Mouse (Mus musculus): Measurements from ENCODE around the gene Gm8914. TPM values are rescaled to one million over a fixed set of nuclear protein-coding genes. Genes with fewer than 3 reads are reported as not detected.
"Not testable (repeated sequence)": the region's sequence is repeated elsewhere in the genome, so short reads cannot be mapped to it uniquely, and the experiment has no call there.

Gm8914 gene
- not detected in 2 replicates for polyA plus RNA-seq (2015; fragmentation: Nextera tagmentation; extraction: Ambion mirVana)

DNA sequence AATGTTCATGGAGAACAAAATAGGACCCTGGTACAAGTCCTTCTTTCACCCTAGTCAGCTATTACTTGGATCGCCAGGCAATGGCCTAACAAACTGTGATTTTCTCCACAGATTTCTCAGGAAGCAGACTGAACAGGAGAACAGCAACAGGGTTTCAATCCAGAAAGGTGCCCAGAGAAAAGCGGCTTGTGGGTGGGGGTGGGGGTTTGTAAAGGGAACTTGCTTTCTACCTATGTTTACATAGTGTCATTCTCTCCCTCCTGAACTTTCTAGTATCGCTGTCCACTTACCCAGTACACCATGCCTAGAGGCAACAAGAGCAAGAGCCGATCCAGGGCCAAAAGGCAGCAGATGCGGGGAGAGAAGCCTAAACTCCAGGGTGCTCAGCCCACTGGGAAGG, at the start of gene Gm8914:
Gm8914 (plus strand) TSS at position 301 of the 400 bp plus-strand sequence.
- not testable (repeated sequence) for H3K4me3 ChIP-seq (ENCODE audit: low read length); H3K4me1 ChIP-seq (ENCODE audit: control insufficient read depth, insufficient read depth, low read length); H3K9me3 ChIP-seq (ENCODE audit: control insufficient read depth, low read length); H3K9ac ChIP-seq (ENCODE audit: low read depth, low read length); H3K36me3 ChIP-seq (ENCODE audit: control insufficient read depth, insufficient read depth, low read length); H3K4me2 ChIP-seq (ENCODE audit: low read depth, low read length); H3K27ac ChIP-seq (ENCODE audit: low read length); H3K27me3 ChIP-seq (replicated peaks; ENCODE audit: control insufficient read depth, insufficient read depth, low read length); ATAC-seq
- no CpG with 5 or more reads among the region's 5 CpGs for WGBS

Other genes with a start within 250 kb of the Gm8914 start
- gene Mageb2, start 148.4 kb upstream of the Gm8914 start, polyA plus RNA-seq (2015; fragmentation: Nextera tagmentation; extraction: Ambion mirVana) = not detected in 2 replicates
- gene Gm5072, start 87.6 kb upstream of the Gm8914 start, polyA plus RNA-seq (2015; fragmentation: Nextera tagmentation; extraction: Ambion mirVana) = not detected in 2 replicates
- not detected in 2 replicates for gene 1700084M14Rik, start 95.8 kb downstream of the Gm8914 start, polyA plus RNA-seq (2015; fragmentation: Nextera tagmentation; extraction: Ambion mirVana)
- not detected in 2 replicates for gene Gm14781, start 152.1 kb downstream of the Gm8914 start, polyA plus RNA-seq (2015; fragmentation: Nextera tagmentation; extraction: Ambion mirVana)